ENCODE assay signal across 13 mouse cellular contexts in genomic region chr5:14073152-14073551, GRCm38 (mm10). TPM values are rescaled to one million over a fixed set of nuclear protein-coding genes. Genes with fewer than 3 reads are reported as not detected.
A peak's percentile ranks its signal among the peaks of the same experiment; 100 is the strongest.
DNase-seq lines count a peak whose midpoint lies in the region; ATAC-seq and TF ChIP-seq lines count a peak whose summit lies in the region.
"Had no signal": no experiment of that assay in that cellular context is flagged by ENCODE, and none has a peak within 500 bp of the region (broad histone marks: within the 10 kb centered on the region; RNA-seq: fewer than 3 reads in every experiment).

No protein-coding gene starts in this region.

- ATAC-seq in forebrain, embryonic 14.5 days: no peak
- no peak for ATAC-seq in forebrain, embryonic 13.5 days
- no peak for ATAC-seq in forebrain, postnatal 0 days
- ATAC-seq: CD4-positive, CD25-positive, alpha-beta regulatory T cell, adult 4 months; intestine, embryonic 16.5 days had no signal

- 85% methylated on average over 3 of the region's 3 CpGs for WGBS in forebrain, embryonic 14.5 days
- WGBS in forebrain, embryonic 13.5 days: 86% methylated on average over 3 of the region's 3 CpGs
- WGBS in midbrain, embryonic 10.5 days: 92% methylated on average over 3 of the region's 3 CpGs
- whole genome bisulfite sequencing in forebrain, postnatal 0 days: 84% methylated on average over 3 of the region's 3 CpGs

- peak; percentile 7 for DNase-seq in forebrain, embryonic 14.5 days (ENCODE audit: low spot score)
- DNase-seq in urinary bladder, postnatal 14 days (ENCODE audit: low spot score): peak; percentile 52
- DNase-seq in urinary bladder, postnatal 4 days (ENCODE audit: low spot score in 2 of 2): no peak
- DNase-seq in kidney, adult 8-10 months: peak; percentile 45 to 55
- DNase-seq in skeletal muscle tissue, adult 2 months (ENCODE audit: low read depth, low spot score): peak; percentile 5
- no peak for DNase-seq in midbrain, embryonic 10.5 days (ENCODE audit: low spot score)
- no peak for DNase-seq in forebrain, postnatal 0 days
- DNase-seq: cerebellum, adult 18-20 months; thymus, postnatal 4 days had no signal

- no peak for TF ChIP-seq CTCF in forebrain, postnatal 0 days (IDR thresholded peaks at IDR 0.05; ENCODE audit: low read depth)

- no peaks in the 10 kb centered on the region for H3K9me3 ChIP-seq in forebrain, embryonic 14.5 days (replicated peaks; ENCODE audit: control insufficient read depth, low read length)
- no peaks in the 10 kb centered on the region for H3K9me3 ChIP-seq in forebrain, embryonic 13.5 days (replicated peaks)
- no peaks in the 10 kb centered on the region for H3K9me3 ChIP-seq in midbrain, embryonic 10.5 days (replicated peaks)
- no peaks in the 10 kb centered on the region for H3K9me3 ChIP-seq in forebrain, postnatal 0 days (ENCODE audit: low read length)
- H3K9me3 ChIP-seq: forebrain, embryonic 10.5 days had no signal

- no peaks in the 10 kb centered on the region for H3K27me3 ChIP-seq in forebrain, embryonic 14.5 days (replicated peaks; ENCODE audit: control insufficient read depth, insufficient read depth, low read length)
- no peaks in the 10 kb centered on the region for H3K27me3 ChIP-seq in forebrain, embryonic 13.5 days
- no peaks in the 10 kb centered on the region for H3K27me3 ChIP-seq in midbrain, embryonic 10.5 days (ENCODE audit: low read depth, poor library complexity, severe bottlenecking)
- H3K27me3 ChIP-seq in forebrain, postnatal 0 days (ENCODE audit: insufficient read depth, low read length): no peaks in the 10 kb centered on the region

- no peak overlapping the region for H3K4me2 ChIP-seq in forebrain, embryonic 14.5 days (ENCODE audit: low read length)
- H3K4me2 ChIP-seq in forebrain, embryonic 13.5 days: no peak overlapping the region
- H3K4me2 ChIP-seq in forebrain, postnatal 0 days (ENCODE audit: low read depth): no peak overlapping the region

- no peaks in the 10 kb centered on the region for H3K36me3 ChIP-seq in forebrain, embryonic 14.5 days (ENCODE audit: control insufficient read depth, insufficient read depth, low read length)
- H3K36me3 ChIP-seq in forebrain, embryonic 13.5 days (ENCODE audit: poor library complexity, severe bottlenecking): no peaks in the 10 kb centered on the region
- no peaks in the 10 kb centered on the region for H3K36me3 ChIP-seq in midbrain, embryonic 10.5 days
- no peaks in the 10 kb centered on the region for H3K36me3 ChIP-seq in forebrain, postnatal 0 days (ENCODE audit: insufficient read depth)
- H3K36me3 ChIP-seq: forebrain, embryonic 10.5 days had no signal

- H3K4me3 ChIP-seq in forebrain, embryonic 14.5 days (ENCODE audit: low read depth, low read length): no peak overlapping the region
- no peak overlapping the region for H3K4me3 ChIP-seq in forebrain, embryonic 13.5 days
- no peak overlapping the region for H3K4me3 ChIP-seq in midbrain, embryonic 10.5 days
- no peak overlapping the region for H3K4me3 ChIP-seq in forebrain, postnatal 0 days (ENCODE audit: low read depth, low read length)
- H3K4me3 ChIP-seq: forebrain, embryonic 10.5 days had no signal

- no peak overlapping the region for H3K9ac ChIP-seq in forebrain, embryonic 14.5 days (ENCODE audit: low read length)
- no peak overlapping the region for H3K9ac ChIP-seq in forebrain, embryonic 13.5 days
- no peak overlapping the region for H3K9ac ChIP-seq in forebrain, postnatal 0 days

- H3K27ac ChIP-seq in forebrain, embryonic 14.5 days (ENCODE audit: low read depth, low read length): no peak overlapping the region
- H3K27ac ChIP-seq in forebrain, embryonic 13.5 days: no peak overlapping the region
- H3K27ac ChIP-seq in midbrain, embryonic 10.5 days (replicated peaks): no peak overlapping the region
- H3K27ac ChIP-seq in forebrain, postnatal 0 days (ENCODE audit: low read depth, low read length): no peak overlapping the region
- H3K27ac ChIP-seq: forebrain, embryonic 10.5 days had no signal

- no peaks in the 10 kb centered on the region for H3K4me1 ChIP-seq in forebrain, embryonic 14.5 days (ENCODE audit: control insufficient read depth, insufficient read depth, low read length)
- H3K4me1 ChIP-seq in forebrain, embryonic 13.5 days: no peaks in the 10 kb centered on the region
- H3K4me1 ChIP-seq in midbrain, embryonic 10.5 days: no peaks in the 10 kb centered on the region
- no peaks in the 10 kb centered on the region for H3K4me1 ChIP-seq in forebrain, postnatal 0 days (ENCODE audit: insufficient read depth)
- H3K4me1 ChIP-seq: forebrain, embryonic 10.5 days had no signal

RNA-seq across cellular contexts. Expression of gene Sema3e, which starts 48.1 kb away (rescaled TPM):
- 1.8 and 2.4 TPM in 2 replicates for polyA plus RNA-seq in forebrain, embryonic 14.5 days (2014; fragmentation: Nextera tagmentation; extraction: Ambion mirVana)
- polyA plus RNA-seq in forebrain, embryonic 13.5 days (2015; fragmentation: Nextera tagmentation; extraction: Ambion mirVana): 1.1 TPM in 2 replicates
- 1.7 and 1.8 TPM in 2 replicates for polyA plus RNA-seq in midbrain, embryonic 10.5 days (2016; fragmentation: Nextera tagmentation; extraction: Ambion mirVana)
- total RNA-seq in forebrain, postnatal 0 days (2014; rRNA removed): 3.9 and 4.6 TPM in 2 replicates
- 2.3 and 3.9 TPM in 2 replicates for polyA plus RNA-seq in forebrain, postnatal 0 days (2015; fragmentation: Nextera tagmentation; extraction: Ambion mirVana)

Comparison
In these comparisons a context has a peak if more than half of its experiments do, and no peak if none do; other contexts are left out.
1. DNase-seq: peak in forebrain, embryonic 14.5 days (single experiment), urinary bladder, postnatal 14 days (single experiment), kidney, adult 8-10 months (2 of 2) and skeletal muscle tissue, adult 2 months (single experiment); none in urinary bladder, postnatal 4 days (0 of 2), midbrain, embryonic 10.5 days (single experiment) and forebrain, postnatal 0 days (single experiment).